Mouse (Mus musculus) spleen, postnatal 14 days (tissue): ENCODE measurements around the gene Arhgap23.

Experiments
- DNase-seq, 2 experiments: peaks; one replicate each; pipeline ENCODE4 v3.0.0; 2021 to 2022; ENCODE audit warnings: low spot score in 2 of 2

Arhgap23 gene

GRCm38 (mm10) chr11:97415330-97415711, at the start of gene Arhgap23:
Gene Arhgap23, plus strand, starts transcription at chr11:97415533.
- DNase-seq, result peak; percentile 52 to 63

DNA sequence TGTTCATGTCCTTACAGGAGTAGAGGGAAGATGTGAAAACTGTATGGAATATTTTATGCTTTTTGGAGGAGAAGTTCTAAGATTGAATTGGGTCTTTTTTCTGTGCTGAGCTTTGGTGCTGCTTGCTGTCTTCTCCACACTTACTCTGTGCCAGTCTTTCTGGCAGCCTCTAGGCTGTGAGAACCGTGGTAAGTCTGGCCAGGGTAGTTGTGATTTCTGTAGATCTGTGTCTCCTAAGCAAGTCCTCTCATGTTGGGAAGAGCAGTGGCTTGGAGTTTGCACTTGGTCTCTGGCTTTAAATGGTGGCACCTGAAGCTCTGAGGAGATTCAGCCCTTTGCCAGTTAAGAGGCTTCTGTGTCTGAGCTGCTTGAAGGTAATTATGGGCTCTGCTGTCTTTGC, 49.8 kb upstream of the Arhgap23 start:
- no peak for DNase-seq

DNA sequence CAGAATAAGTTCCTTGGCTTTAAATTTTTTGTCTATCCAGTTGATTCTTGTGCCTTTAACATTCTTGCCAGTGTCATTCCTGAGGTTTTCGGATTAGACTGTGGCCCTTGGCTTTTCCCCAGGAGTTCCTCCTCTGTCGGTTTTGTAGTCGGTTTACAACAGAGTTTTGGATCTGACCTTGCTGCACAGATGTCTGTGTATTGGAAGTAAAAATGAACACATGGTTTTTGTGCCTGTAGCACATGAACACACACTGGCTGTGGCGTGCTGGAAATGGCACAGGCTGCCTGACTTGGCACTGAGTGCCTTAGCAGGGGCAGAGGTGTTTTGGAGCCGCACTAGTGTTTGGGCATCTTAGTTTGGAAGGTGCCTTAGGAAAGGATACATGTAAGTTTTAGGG, 46.8 kb upstream of the Arhgap23 start:
- DNase-seq, result no peak

- no peak for DNase-seq
Measured at GRCm38 (mm10) chr11:97370329-97371091, 44.8 kb upstream of the Arhgap23 start.

GRCm38 (mm10) chr11:97372159-97372864, 43.0 kb upstream of the Arhgap23 start:
- DNase-seq, result no peak

DNA sequence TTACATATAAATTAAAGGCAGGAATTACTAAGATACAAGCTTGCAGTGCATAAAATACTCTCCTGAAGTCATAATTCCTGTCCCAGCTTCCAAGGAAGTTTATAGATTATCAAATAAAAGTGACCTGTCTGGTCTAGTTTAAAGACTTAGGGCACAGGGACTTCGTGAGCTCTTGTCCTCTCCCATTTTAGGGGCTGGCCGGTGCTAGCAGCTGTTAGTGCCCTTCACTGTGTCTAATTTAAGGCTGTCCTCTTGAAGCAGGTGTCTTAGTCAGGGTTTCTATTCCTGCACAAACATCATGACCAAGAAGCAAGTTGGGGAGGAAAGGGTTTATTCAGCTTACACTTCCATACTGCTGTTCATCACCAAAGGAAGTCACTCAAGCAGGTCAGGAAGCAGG, 41.9 kb upstream of the Arhgap23 start:
- DNase-seq, result no peak

DNA sequence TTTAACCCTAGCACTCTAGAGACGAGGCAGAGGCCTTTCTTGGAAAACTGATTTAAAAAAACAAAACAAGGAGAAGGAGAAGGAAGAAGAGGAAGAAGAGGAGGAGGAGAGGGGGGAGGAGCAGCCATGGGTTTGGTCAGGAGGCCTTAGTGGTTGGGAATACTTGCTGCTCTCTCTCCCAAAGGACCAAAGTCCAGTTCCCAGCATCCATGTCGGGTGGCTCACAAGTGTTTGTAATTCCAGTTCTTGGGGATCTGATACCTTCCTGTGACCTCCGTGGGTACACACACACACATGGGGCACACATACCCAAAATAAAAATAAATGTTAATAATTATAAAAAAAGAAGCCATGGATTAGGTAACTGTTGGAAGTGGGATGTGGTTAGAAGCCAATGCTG, 35.3 kb upstream of the Arhgap23 start:
- DNase-seq, result no peak

- DNase-seq, result no peak
Measured at GRCm38 (mm10) chr11:97383017-97383416, 32.3 kb upstream of the Arhgap23 start.

DNA sequence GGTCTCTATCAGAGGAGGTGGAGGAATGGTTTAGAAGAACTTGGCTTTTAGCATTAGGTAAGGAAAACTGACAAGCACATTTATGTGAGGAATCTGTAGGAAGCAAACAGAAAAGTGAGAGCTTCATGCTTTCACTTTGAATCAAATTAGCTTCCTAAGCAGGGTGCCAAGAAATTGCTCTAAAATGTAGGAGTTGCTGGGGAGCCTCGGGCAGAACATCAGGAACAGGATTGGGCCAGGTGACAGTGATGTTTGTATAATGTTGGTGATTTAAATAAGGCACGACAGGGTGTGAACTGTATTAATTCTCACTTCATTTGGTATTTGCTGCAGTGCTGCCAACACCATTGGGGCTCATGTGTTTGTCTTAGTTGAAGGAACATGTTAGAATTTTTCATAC, 31.6 kb upstream of the Arhgap23 start:
- no peak for DNase-seq

- DNase-seq, result no peak
Measured at GRCm38 (mm10) chr11:97387811-97388210, 27.5 kb upstream of the Arhgap23 start.

- DNase-seq, result no peak
Measured at GRCm38 (mm10) chr11:97389127-97389526, 26.2 kb upstream of the Arhgap23 start.

GRCm38 (mm10) chr11:97393658-97394057, 21.7 kb upstream of the Arhgap23 start:
- no peak for DNase-seq

DNA sequence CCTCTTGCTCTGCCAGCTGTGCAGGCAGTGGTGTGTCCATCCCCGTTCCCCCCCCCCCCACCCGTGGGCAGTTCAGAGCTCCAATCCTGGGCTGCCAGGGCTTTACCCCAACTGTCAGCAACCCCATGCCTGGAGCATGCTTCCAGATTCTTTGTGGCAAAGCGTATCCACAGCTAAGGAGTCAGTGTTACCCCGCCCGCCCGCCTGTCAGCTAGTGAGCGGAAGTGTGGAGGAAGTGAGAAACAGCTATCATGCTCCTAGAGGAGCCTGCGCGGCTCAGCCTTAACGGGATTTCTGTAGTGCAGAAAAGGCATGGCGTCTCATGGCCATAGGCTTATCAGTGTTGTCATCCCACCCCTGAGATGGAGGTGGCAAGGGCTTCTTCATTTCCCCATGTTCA, 21.2 kb upstream of the Arhgap23 start:
- DNase-seq, result no peak

- DNase-seq, result no peak
Measured at GRCm38 (mm10) chr11:97398506-97398905, 16.8 kb upstream of the Arhgap23 start.

DNA sequence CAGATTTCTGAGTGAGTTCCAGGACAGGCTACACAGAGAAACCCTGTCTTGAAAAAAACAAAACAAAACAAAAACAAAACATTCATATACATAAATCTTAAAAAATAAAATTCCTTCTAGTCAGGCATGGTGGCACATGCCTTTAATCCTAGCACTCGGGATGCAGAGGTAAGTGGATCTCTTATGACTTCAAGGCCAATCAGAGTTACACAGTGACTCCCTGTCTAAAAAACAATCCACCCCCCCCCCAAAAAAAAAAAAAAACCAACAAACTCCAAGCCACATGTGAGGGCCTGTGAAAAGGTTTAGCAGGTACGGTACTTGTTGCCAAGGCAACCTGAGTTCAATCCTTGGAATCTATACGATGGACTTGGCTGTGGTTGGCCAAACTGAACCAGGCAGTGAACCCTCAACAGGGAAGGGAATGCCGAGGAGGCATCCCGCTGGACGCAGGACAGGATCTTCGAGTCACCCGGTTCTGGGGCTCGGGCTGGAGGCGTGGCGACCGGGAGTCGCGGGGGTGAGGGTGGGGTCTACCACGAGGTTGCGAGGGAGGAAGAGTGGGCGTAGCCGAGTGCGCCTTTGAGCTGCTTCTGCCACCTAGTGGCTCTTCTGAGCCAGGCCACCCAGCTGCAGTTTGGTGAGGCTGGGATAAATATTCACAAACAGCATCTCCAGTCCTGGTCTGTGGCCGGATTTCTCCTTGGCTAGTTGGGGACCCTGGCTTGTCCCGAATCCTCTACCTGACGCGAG, 15.2 kb upstream of the Arhgap23 start:
- peak; percentile 45 to 66 for DNase-seq

GRCm38 (mm10) chr11:97401082-97401481, 14.3 kb upstream of the Arhgap23 start:
- no peak for DNase-seq

DNA sequence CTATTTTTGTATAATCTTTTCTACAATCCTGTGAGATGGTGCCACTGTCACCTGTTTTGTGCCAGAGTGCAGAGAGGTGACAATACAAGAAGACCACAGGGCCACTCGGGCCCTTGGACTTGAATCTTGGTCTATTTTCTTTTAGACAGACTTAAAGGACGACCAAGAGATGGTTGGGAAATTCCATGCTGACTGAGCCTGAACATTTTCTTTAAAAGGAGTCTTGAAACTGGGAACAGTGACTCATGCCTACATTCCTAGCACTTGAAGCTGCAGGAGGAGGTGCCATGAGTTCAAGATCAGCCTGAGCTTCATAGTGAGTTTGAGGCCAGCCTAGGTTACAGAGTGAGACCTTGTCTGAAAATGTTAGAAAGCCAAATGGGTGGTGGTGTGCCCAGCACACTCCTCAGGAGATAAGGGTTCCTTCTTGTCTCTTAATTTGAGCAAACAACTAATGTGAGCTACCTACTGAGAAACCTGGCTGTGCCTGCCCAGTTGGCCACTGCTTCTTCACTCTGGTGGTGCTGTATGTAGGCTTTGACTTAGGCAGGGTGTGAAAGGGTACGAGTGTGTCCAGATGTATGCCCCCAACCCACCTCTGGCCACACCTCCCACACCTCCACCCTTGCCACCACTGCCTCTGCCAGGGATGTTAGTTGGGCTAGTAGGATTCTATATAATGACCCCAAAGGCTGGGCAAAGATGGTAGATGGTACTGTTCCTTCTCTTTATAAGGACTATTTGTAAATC, 13.5 kb upstream of the Arhgap23 start:
- no peak for DNase-seq

- DNase-seq, result no peak
Measured at GRCm38 (mm10) chr11:97402746-97403145, 12.6 kb upstream of the Arhgap23 start.

- DNase-seq, result no peak
Measured at GRCm38 (mm10) chr11:97403614-97404183, 11.6 kb upstream of the Arhgap23 start.

GRCm38 (mm10) chr11:97404184-97404760, 11.1 kb upstream of the Arhgap23 start:
- no peak for DNase-seq

DNA sequence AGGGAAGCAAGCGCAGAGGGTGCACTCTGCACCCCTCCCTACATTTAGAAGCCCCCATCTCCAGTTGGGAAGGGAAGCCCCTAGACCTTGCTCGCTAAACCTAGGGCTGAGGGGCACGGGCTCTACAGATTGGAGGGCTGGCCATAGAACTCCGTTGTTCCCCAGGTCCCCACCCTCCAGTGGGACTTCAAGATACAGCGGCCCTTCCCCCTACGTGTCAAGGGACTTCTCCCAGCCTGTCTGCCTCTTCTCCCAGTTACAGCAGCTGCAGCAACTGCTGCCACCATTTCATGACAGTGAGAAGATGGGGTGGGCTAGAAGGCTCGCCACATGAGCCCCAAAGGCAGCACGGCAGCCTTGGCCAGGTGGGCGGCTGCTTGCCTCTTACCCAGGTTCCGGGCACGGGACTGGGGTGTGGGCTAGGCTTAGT, 10.6 kb upstream of the Arhgap23 start:
- DNase-seq, result no peak
